Mouse (Mus musculus) embryonic fibroblast, embryonic 13.5 days (primary cell): ENCODE data around the gene Ankrd17. TPM values are rescaled to one million over a fixed set of nuclear protein-coding genes. Genes with fewer than 3 reads are reported as not detected.
"Not testable (repeated sequence)": the region's sequence is repeated elsewhere in the genome, so short reads cannot be mapped to it uniquely, and the experiment has no call there.

Experiments used
- H3K27ac ChIP-seq: 2 replicates; pipeline ENCODE4 v1.5.1; 2012; ENCODE audit warnings: low read length, control low read depth, inconsistent platforms; ENCODE audit not compliant: insufficient read depth
- H3K4me1 ChIP-seq: 2 replicates; pipeline ENCODE4 v1.6.1; 2011; ENCODE audit warnings: low read length; ENCODE audit not compliant: control insufficient read depth, insufficient read depth
- H3K4me3 ChIP-seq: 2 replicates; pipeline ENCODE4 v1.5.1; 2011; ENCODE audit warnings: mild to moderate bottlenecking, control low read depth, low read length; ENCODE audit not compliant: insufficient read depth
- CTCF ChIP-seq: IDR thresholded peaks from 2 replicates; pipeline ENCODE4 v1.5.1; 2011; ENCODE audit warnings: mild to moderate bottlenecking, control low read depth, low read length, moderate library complexity, borderline replicate concordance; ENCODE audit not compliant: insufficient read depth
- POLR2A ChIP-seq: IDR thresholded peaks from 2 replicates; pipeline ENCODE4 v1.6.1; 2011; ENCODE audit warnings: low read depth, mild to moderate bottlenecking, control low read depth, low read length, moderate library complexity
- polyA plus RNA-seq: library from polyadenylated mRNA; stranded (reverse); fragments of >200 nt; gene quantifications from 2 replicates; pipeline ENCODE4 v1.2.4, GENCODE M21; 2011; ENCODE audit warnings: low read depth; ENCODE audit not compliant: missing spikeins, insufficient read length

Ankrd17 gene
- polyA plus RNA-seq, 1 experiment: 120 TPM

GRCm38 (mm10) chr5:90274806-90275205 lies 91.6 kb downstream of the Ankrd17 start:
- TF ChIP-seq POLR2A: no peak
- TF ChIP-seq CTCF: no peak
- Histone ChIP-seq H3K27ac (no peak overlapping the region), H3K4me3 (no peak overlapping the region), H3K4me1 (no peaks in the 10 kb centered on the region)

GRCm38 (mm10) chr5:90262230-90262629 lies 104.1 kb downstream of the Ankrd17 start:
- H3K4me3 ChIP-seq, H3K4me1 ChIP-seq, H3K27ac ChIP-seq: not testable (repeated sequence)

- TF ChIP-seq CTCF (no peak), POLR2A (no peak)
- Histone ChIP-seq H3K27ac (no peak overlapping the region), H3K4me1 (no peaks in the 10 kb centered on the region), H3K4me3 (no peak overlapping the region)
Observed at GRCm38 (mm10) chr5:90257023-90257422, 109.4 kb downstream of the Ankrd17 start.

- H3K4me3 ChIP-seq: no peak overlapping the region
- H3K27ac ChIP-seq: no peak overlapping the region
- no peaks in the 10 kb centered on the region for H3K4me1 ChIP-seq
- TF ChIP-seq POLR2A (no peak), CTCF (no peak)
Observed at GRCm38 (mm10) chr5:90247503-90247902, 118.9 kb downstream of the Ankrd17 start.

GRCm38 (mm10) chr5:90246987-90247386 lies 119.4 kb downstream of the Ankrd17 start:
- TF ChIP-seq POLR2A (no peak), CTCF (no peak)
- no peak overlapping the region for H3K4me3 ChIP-seq
- H3K4me1 ChIP-seq: no peaks in the 10 kb centered on the region
- no peak overlapping the region for H3K27ac ChIP-seq

- H3K4me3 ChIP-seq: no peak overlapping the region
- no peaks in the 10 kb centered on the region for H3K4me1 ChIP-seq
- no peak for TF ChIP-seq POLR2A
- TF ChIP-seq CTCF: no peak
- H3K27ac ChIP-seq: no peak overlapping the region
Observed at GRCm38 (mm10) chr5:90246567-90246966, 119.8 kb downstream of the Ankrd17 start.

- Histone ChIP-seq H3K27ac (no peak overlapping the region), H3K4me1 (no peaks in the 10 kb centered on the region), H3K4me3 (no peak overlapping the region)
- TF ChIP-seq POLR2A: no peak
- TF ChIP-seq CTCF: no peak
Observed at GRCm38 (mm10) chr5:90245416-90245815, 121.0 kb downstream of the Ankrd17 start.

- no peak for TF ChIP-seq CTCF
- no peak for TF ChIP-seq POLR2A
- H3K4me1 ChIP-seq: no peaks in the 10 kb centered on the region
- no peak overlapping the region for H3K27ac ChIP-seq
- H3K4me3 ChIP-seq: no peak overlapping the region
Observed at GRCm38 (mm10) chr5:90235217-90235616, 131.2 kb downstream of the Ankrd17 start.

- no peak overlapping the region for H3K4me3 ChIP-seq
- no peak overlapping the region for H3K27ac ChIP-seq
- TF ChIP-seq POLR2A (no peak), CTCF (no peak)
- no peaks in the 10 kb centered on the region for H3K4me1 ChIP-seq
Observed at GRCm38 (mm10) chr5:90233305-90233704, 133.1 kb downstream of the Ankrd17 start.

- TF ChIP-seq POLR2A: no peak
- no peak for TF ChIP-seq CTCF
Observed at GRCm38 (mm10) chr5:90229760-90230159, 136.6 kb downstream of the Ankrd17 start.

GRCm38 (mm10) chr5:90226696-90227095 lies 139.7 kb downstream of the Ankrd17 start:
- TF ChIP-seq POLR2A: no peak
- no peak for TF ChIP-seq CTCF
- no peaks in the 10 kb centered on the region for H3K4me1 ChIP-seq
- no peak overlapping the region for H3K27ac ChIP-seq
- H3K4me3 ChIP-seq: no peak overlapping the region

More at GRCm38 (mm10) chr5:90229760-90230159, 136.6 kb downstream of the Ankrd17 start:
- Histone ChIP-seq H3K4me1 (no peaks in the 10 kb centered on the region), H3K27ac (no peak overlapping the region), H3K4me3 (no peak overlapping the region)
